Mouse (Mus musculus): Measurements from ENCODE around the gene Proser2. TPM values are rescaled to one million over a fixed set of nuclear protein-coding genes. Genes with fewer than 3 reads are reported as not detected.

Gene Proser2
- total and polyA plus RNA-seq, 2 experiments from 2014 or later = 8.0 to 9.8 TPM

- no peak overlapping the region for H3K4me2 ChIP-seq (ENCODE audit: low read depth, low read length)
- H3K27me3 ChIP-seq (ENCODE audit: insufficient read depth, low read length) = no peaks in the 10 kb centered on the region
- no peaks in the 10 kb centered on the region for H3K4me1 ChIP-seq (ENCODE audit: insufficient read depth, low read length)
- no peak overlapping the region for H3K9ac ChIP-seq (replicated peaks; ENCODE audit: low read length)
- no peaks in the 10 kb centered on the region for H3K36me3 ChIP-seq (ENCODE audit: insufficient read depth, low read length)
- no peaks in the 10 kb centered on the region for H3K9me3 ChIP-seq (ENCODE audit: low read length)
- WGBS = 70% methylated on average over 6 of the region's 6 CpGs
- TF ChIP-seq CTCF (IDR thresholded peaks at IDR 0.05; ENCODE audit: low read depth) = no peak
- ATAC-seq (no peak), DNase-seq (ENCODE audit: low spot score) (no peak)
- no peak overlapping the region for H3K4me3 ChIP-seq (ENCODE audit: low read length)
- H3K27ac ChIP-seq = no peak overlapping the region
These were observed 35.8 kb upstream of the Proser2 start for GRCm38 (mm10) chr2:6165771-6166170.

DNA sequence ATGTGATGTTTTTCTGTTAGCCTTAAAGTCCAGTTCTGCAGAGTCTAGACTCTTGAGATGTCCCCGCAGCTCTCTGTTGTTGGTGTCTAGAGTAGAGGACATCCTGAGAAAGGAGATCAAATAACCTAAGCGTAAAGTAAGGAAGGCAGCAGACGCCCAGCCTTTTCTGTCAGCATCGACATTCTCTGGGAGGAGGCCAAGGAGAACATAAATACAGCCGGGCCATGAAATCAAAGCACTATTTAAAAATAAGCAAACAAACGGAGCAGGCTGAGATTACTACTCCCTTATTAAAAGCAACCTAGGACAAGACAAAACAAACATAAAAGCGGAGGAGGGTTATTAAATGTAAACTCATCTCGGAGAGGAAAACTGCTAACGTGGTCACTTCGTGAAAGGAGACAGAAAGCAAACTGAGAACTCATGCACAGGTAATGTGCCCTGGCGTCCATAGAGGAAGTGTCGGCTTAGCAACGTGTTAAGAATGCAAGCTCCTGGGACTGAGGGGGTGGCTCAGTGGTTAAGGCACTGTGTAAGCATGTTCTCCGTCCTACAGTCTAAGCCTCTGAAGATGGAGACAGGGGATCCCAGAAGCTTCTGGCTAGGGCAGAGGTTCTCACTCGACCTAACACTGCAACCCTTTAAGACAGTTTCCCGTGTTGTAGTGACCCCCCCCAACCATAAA is 34.7 kb upstream of the Proser2 start:
- Histone ChIP-seq H3K4me3 (ENCODE audit: low read length) (no peak overlapping the region), H3K4me1 (ENCODE audit: insufficient read depth, low read length) (no peaks in the 10 kb centered on the region), H3K36me3 (ENCODE audit: insufficient read depth, low read length) (no peaks in the 10 kb centered on the region), H3K9ac (replicated peaks; ENCODE audit: low read length) (no peak overlapping the region), H3K4me2 (ENCODE audit: low read depth, low read length) (no peak overlapping the region), H3K27ac (no peak overlapping the region), H3K9me3 (ENCODE audit: low read length) (no peaks in the 10 kb centered on the region), H3K27me3 (ENCODE audit: insufficient read depth, low read length) (no peaks in the 10 kb centered on the region)
- DNase-seq (ENCODE audit: low spot score) (no peak), ATAC-seq (no peak)
- no peak for TF ChIP-seq CTCF (IDR thresholded peaks at IDR 0.05; ENCODE audit: low read depth)
- WGBS = 62% methylated on average over 16 of the region's 16 CpGs

DNA sequence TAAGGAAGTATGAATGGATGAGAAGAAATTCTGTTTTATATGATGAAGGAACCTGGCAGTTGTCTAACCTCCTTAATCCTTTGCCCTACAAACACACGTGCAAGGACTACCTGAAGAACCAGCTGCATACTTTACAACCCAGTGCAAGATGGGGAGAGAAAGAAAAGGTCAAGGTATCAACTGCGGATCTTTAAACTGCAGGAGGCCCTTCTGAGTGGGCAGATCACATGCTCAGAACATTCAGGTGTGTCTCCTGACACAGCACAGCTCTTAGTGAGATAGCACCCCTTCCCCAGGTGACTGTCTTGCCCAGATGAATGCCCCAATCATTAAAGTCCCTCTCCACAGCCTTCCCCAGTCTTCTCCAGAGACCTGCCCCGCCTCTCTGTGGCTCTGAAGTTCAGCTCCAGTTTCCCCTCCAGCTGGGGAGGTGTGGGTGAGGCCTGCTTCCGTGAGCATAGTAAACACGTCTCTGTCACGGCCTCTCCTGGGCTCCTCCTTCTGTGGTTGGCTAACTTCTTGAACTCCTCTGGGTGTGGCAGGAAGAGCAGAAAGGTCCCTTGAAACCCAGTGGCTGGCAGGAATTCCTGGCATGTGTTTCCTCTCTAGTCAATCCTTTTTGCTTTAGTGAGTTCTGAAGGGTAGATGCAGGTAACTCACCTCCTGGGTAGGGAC is 32.5 kb upstream of the Proser2 start:
- TF ChIP-seq CTCF (IDR thresholded peaks at IDR 0.05; ENCODE audit: low read depth) = no peak
- Histone ChIP-seq H3K4me2 (ENCODE audit: low read depth, low read length) (no peak overlapping the region), H3K4me1 (ENCODE audit: insufficient read depth, low read length) (no peaks in the 10 kb centered on the region), H3K27ac (no peak overlapping the region), H3K9me3 (ENCODE audit: low read length) (no peaks in the 10 kb centered on the region), H3K36me3 (ENCODE audit: insufficient read depth, low read length) (no peaks in the 10 kb centered on the region), H3K27me3 (ENCODE audit: insufficient read depth, low read length) (no peaks in the 10 kb centered on the region), H3K9ac (replicated peaks; ENCODE audit: low read length) (no peak overlapping the region), H3K4me3 (ENCODE audit: low read length) (no peak overlapping the region)
- DNase-seq (ENCODE audit: low spot score) (no peak), ATAC-seq (no peak)
- WGBS = 58% methylated on average over 6 of the region's 6 CpGs

DNA sequence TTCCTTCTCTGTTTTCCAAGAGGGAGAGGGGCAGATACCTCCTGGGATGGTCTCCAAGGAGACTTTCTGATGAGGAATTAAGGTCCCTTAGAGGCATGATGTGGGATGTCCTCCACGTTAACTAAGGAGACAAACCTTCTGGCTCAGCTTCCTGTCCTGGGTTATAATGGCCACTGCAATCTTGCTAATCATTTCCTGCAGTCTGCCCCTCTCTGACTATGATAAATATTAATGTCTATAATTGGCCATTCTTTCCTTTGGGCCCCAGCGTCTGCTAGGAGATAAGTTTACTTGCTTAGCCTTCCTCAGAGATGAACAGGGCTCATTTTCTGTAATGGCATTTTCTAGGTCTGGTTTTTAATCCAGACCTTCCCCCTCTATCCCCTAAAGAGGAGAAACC is 29.7 kb upstream of the Proser2 start:
- no peak for DNase-seq (ENCODE audit: low spot score)
- H3K4me1 ChIP-seq (ENCODE audit: insufficient read depth, low read length) = no peaks in the 10 kb centered on the region
- 45% methylated on average over 2 of the region's 2 CpGs for WGBS
- no peak for ATAC-seq
- no peaks in the 10 kb centered on the region for H3K9me3 ChIP-seq (ENCODE audit: low read length)
- H3K27ac ChIP-seq = no peak overlapping the region
- H3K36me3 ChIP-seq (ENCODE audit: insufficient read depth, low read length) = no peaks in the 10 kb centered on the region
- no peaks in the 10 kb centered on the region for H3K27me3 ChIP-seq (ENCODE audit: insufficient read depth, low read length)
- H3K4me2 ChIP-seq (ENCODE audit: low read depth, low read length) = no peak overlapping the region
- no peak for TF ChIP-seq CTCF (IDR thresholded peaks at IDR 0.05; ENCODE audit: low read depth)
- H3K4me3 ChIP-seq (ENCODE audit: low read length) = no peak overlapping the region
- no peak overlapping the region for H3K9ac ChIP-seq (replicated peaks; ENCODE audit: low read length)

DNA sequence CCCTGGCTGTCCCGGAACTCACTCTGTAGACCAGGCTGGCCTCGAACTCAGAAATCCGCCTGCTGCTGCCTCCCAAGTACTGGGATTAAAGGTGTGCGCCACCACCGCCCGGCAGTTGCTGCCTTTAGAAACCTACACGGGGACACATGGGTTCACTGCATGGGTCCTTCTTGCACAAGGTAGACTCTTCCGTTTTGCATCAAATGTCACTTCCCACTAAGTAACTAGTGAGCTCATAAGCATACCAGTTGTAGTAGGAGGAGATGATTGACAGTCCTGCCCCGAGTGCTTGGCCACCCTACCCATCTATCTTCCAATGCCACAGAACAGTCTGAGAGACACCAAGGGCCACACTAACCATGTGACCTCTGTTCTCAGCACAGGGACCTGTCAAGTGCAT is 29.2 kb upstream of the Proser2 start:
- Histone ChIP-seq H3K27me3 (ENCODE audit: insufficient read depth, low read length) (no peaks in the 10 kb centered on the region), H3K9ac (replicated peaks; ENCODE audit: low read length) (no peak overlapping the region), H3K27ac (no peak overlapping the region), H3K4me2 (ENCODE audit: low read depth, low read length) (no peak overlapping the region), H3K9me3 (ENCODE audit: low read length) (no peaks in the 10 kb centered on the region), H3K4me1 (ENCODE audit: insufficient read depth, low read length) (no peaks in the 10 kb centered on the region), H3K4me3 (ENCODE audit: low read length) (no peak overlapping the region), H3K36me3 (ENCODE audit: insufficient read depth, low read length) (no peaks in the 10 kb centered on the region)
- 83% methylated on average over 9 of the region's 9 CpGs for WGBS
- no peak for ATAC-seq
- no peak for TF ChIP-seq CTCF (IDR thresholded peaks at IDR 0.05; ENCODE audit: low read depth)
- DNase-seq (ENCODE audit: low spot score) = no peak

DNA sequence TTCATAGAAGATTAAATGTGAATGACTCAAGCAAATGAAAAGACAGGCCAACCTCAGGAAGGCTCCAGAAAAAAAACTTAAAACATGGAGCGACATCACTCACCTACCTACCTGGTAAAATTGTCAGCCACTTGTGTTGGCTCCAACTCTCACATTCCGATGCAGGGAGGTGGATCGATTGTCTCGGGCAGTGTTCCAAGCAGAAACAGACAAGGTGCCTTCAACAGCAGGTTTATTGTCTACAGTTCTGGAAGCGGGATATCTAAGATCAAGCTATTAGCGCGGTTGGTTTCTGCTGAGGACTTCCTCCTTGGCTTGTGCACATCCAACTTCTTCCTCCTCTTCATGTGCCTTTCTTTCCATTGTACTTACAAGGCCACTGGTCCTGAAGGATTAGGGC is 27.6 kb upstream of the Proser2 start:
- no peak for ATAC-seq
- Histone ChIP-seq H3K4me1 (ENCODE audit: insufficient read depth, low read length) (no peaks in the 10 kb centered on the region), H3K4me3 (ENCODE audit: low read length) (no peak overlapping the region), H3K27me3 (ENCODE audit: insufficient read depth, low read length) (no peaks in the 10 kb centered on the region), H3K27ac (no peak overlapping the region), H3K9ac (replicated peaks; ENCODE audit: low read length) (no peak overlapping the region), H3K9me3 (ENCODE audit: low read length) (no peaks in the 10 kb centered on the region), H3K4me2 (ENCODE audit: low read depth, low read length) (no peak overlapping the region), H3K36me3 (ENCODE audit: insufficient read depth, low read length) (no peaks in the 10 kb centered on the region)
- no peak for TF ChIP-seq CTCF (IDR thresholded peaks at IDR 0.05; ENCODE audit: low read depth)
- 94% methylated on average over 7 of the region's 7 CpGs for WGBS
- no peak for DNase-seq (ENCODE audit: low spot score)

DNA sequence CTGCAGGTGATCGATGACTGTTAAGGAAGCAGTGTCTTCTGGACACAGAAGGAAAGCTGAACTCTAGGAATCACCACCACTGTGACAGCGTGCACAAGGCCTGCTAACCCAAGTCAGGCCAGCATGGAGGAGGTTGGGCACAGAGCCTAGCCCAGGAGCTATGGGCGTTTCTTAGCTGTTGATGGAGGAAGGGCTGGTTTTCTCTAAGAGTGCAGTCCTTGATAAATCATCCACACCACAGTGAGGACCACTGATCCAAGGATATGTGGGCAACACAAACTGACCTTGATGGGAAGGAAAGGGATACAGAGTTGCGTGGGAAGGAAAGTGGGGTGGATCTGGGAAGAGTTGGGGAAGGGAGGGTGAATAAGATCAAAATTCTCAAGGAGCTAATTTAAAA is 27.2 kb upstream of the Proser2 start:
- no peak overlapping the region for H3K4me2 ChIP-seq (ENCODE audit: low read depth, low read length)
- no peaks in the 10 kb centered on the region for H3K36me3 ChIP-seq (ENCODE audit: insufficient read depth, low read length)
- no peak for TF ChIP-seq CTCF (IDR thresholded peaks at IDR 0.05; ENCODE audit: low read depth)
- no peak for DNase-seq (ENCODE audit: low spot score)
- H3K4me3 ChIP-seq (ENCODE audit: low read length) = no peak overlapping the region
- H3K9ac ChIP-seq (replicated peaks; ENCODE audit: low read length) = no peak overlapping the region
- no peak for ATAC-seq
- H3K27me3 ChIP-seq (ENCODE audit: insufficient read depth, low read length) = no peaks in the 10 kb centered on the region
- H3K9me3 ChIP-seq (ENCODE audit: low read length) = no peaks in the 10 kb centered on the region
- no peak overlapping the region for H3K27ac ChIP-seq
- 88% methylated on average over 4 of the region's 4 CpGs for WGBS
- H3K4me1 ChIP-seq (ENCODE audit: insufficient read depth, low read length) = no peaks in the 10 kb centered on the region

Measured in hindbrain, postnatal 0 days (tissue).